ENCODE assay signal across 20 mouse cellular contexts in genomic region chr1:184931097-184931496, GRCm38 (mm10). TPM values are rescaled to one million over a fixed set of nuclear protein-coding genes. Genes with fewer than 3 reads are reported as not detected.
"Had no signal": no experiment of that assay in that cellular context is flagged by ENCODE, and none has a peak within 500 bp of the region (broad histone marks: within the 10 kb centered on the region; RNA-seq: fewer than 3 reads in every experiment).

No protein-coding gene starts in this region.

- ATAC-seq: liver, postnatal 0 days; lung, postnatal 0 days; midbrain, embryonic 13.5 days; midbrain, embryonic 15.5 days had no signal

- H3K4me3 ChIP-seq: lung, embryonic 15.5 days; megakaryocyte, embryonic 14.5 days; midbrain, embryonic 13.5 days; midbrain, embryonic 15.5 days; neural tube, embryonic 12.5 days; stomach, embryonic 15.5 days had no signal

- H3K4me1 ChIP-seq: midbrain, embryonic 13.5 days; midbrain, embryonic 15.5 days; neural tube, embryonic 12.5 days; stomach, embryonic 15.5 days had no signal

- H3K4me2 ChIP-seq: lung, embryonic 15.5 days; midbrain, embryonic 11.5 days; midbrain, embryonic 13.5 days; midbrain, embryonic 15.5 days; neural tube, embryonic 12.5 days; stomach, embryonic 15.5 days had no signal

- DNase-seq: liver, postnatal 0 days; lung, adult 2 months; lung, postnatal 14 days; lung, postnatal 36 days; right cerebral cortex, postnatal 14 days; thymus, adult 2 months; thymus, postnatal 25 days; thymus, postnatal 4 days had no signal

- H3K36me3 ChIP-seq: lung, embryonic 15.5 days; stomach, embryonic 15.5 days had no signal

- H3K9ac ChIP-seq: liver, postnatal 0 days; lung, embryonic 15.5 days; midbrain, embryonic 13.5 days; midbrain, embryonic 15.5 days; neural tube, embryonic 12.5 days; stomach, embryonic 15.5 days had no signal

- H3K27ac ChIP-seq: lung, embryonic 15.5 days; macrophage; midbrain, embryonic 13.5 days; midbrain, embryonic 15.5 days; neural tube, embryonic 12.5 days; stomach, embryonic 15.5 days; stomach, postnatal 0 days had no signal

- H3K27me3 ChIP-seq: lung, embryonic 15.5 days; midbrain, embryonic 13.5 days; midbrain, embryonic 15.5 days; neural tube, embryonic 12.5 days; stomach, embryonic 15.5 days had no signal

- H3K9me3 ChIP-seq: lung, embryonic 15.5 days; midbrain, embryonic 13.5 days; midbrain, embryonic 15.5 days; neural tube, embryonic 12.5 days; stomach, embryonic 15.5 days had no signal

RNA-seq across cellular contexts. Expression of gene C130074G19Rik, which starts 48.1 kb away (rescaled TPM):
- total RNA-seq: monocyte, adult 5-6 weeks; neutrophil, adult 5-6 weeks had no signal
- polyA plus RNA-seq: macrophage had no signal
